Mouse (Mus musculus) lung, embryonic 15.5 days (tissue): ENCODE results near the gene Plxnd1. TPM values are rescaled to one million over a fixed set of nuclear protein-coding genes. Genes with fewer than 3 reads are reported as not detected.

Experiments
- ATAC-seq: fragments of 200-750 bp; cut with Nextera tagmentation; 2 replicates; pipeline ENCODE4 v1.8.0; 2017; ENCODE audit warnings: moderate number of reproducible peaks, borderline replicate concordance; ENCODE audit not compliant: low FRiP score, low TSS enrichment; ENCODE audit errors: extremely low read depth
- H3K27ac ChIP-seq: fragments of 300-500 bp; sonication (generic); 2 replicates; pipeline ENCODE4 v1.5.1; 2015; ENCODE audit warnings: moderate library complexity, mild to moderate bottlenecking, inconsistent platforms
- H3K27me3 ChIP-seq: fragments of 300-500 bp; sonication (generic); 2 replicates; pipeline ENCODE4 v1.6.1; 2015; ENCODE audit warnings: inconsistent platforms
- H3K36me3 ChIP-seq: fragments of 300-500 bp; sonication (generic); 2 replicates; pipeline ENCODE4 v1.6.1; 2015; ENCODE audit warnings: inconsistent platforms
- H3K4me1 ChIP-seq: fragments of 300-500 bp; sonication (generic); 2 replicates; pipeline ENCODE4 v1.6.1; 2015; ENCODE audit warnings: inconsistent platforms
- H3K4me2 ChIP-seq: fragments of 300-500 bp; sonication (generic); 2 replicates; pipeline ENCODE4 v1.6.1; 2015; ENCODE audit warnings: inconsistent platforms, mild to moderate bottlenecking, moderate library complexity
- H3K4me3 ChIP-seq: fragments of 300-500 bp; sonication (generic); 2 replicates; pipeline ENCODE4 v1.5.1; 2015; ENCODE audit warnings: mild to moderate bottlenecking, inconsistent platforms
- H3K9ac ChIP-seq: fragments of 300-500 bp; sonication (generic); 2 replicates; pipeline ENCODE4 v1.6.1; 2015; ENCODE audit warnings: inconsistent platforms
- H3K9me3 ChIP-seq: fragments of 300-500 bp; sonication (generic); 2 replicates; pipeline ENCODE4 v1.6.1; 2016; ENCODE audit warnings: inconsistent platforms
- WGBS: fragments of 180-500 bp; shearing (Covaris S2); methylation state at CpG from one replicate; pipeline ENCODE4 v1.1.7; 2015; 5-methylcytosine and 5-hydroxymethylcytosine counted together
- polyA plus RNA-seq: library from polyadenylated mRNA; unstranded; fragments of >200 nt; fragmentation: Nextera tagmentation; extraction: Ambion mirVana; gene quantifications from 2 replicates; pipeline ENCODE4 v1.2.1, GENCODE M21; 2015

Plxnd1 gene
- polyA plus RNA-seq, 1 experiment from 2014 or later, result 53.5 TPM

DNA sequence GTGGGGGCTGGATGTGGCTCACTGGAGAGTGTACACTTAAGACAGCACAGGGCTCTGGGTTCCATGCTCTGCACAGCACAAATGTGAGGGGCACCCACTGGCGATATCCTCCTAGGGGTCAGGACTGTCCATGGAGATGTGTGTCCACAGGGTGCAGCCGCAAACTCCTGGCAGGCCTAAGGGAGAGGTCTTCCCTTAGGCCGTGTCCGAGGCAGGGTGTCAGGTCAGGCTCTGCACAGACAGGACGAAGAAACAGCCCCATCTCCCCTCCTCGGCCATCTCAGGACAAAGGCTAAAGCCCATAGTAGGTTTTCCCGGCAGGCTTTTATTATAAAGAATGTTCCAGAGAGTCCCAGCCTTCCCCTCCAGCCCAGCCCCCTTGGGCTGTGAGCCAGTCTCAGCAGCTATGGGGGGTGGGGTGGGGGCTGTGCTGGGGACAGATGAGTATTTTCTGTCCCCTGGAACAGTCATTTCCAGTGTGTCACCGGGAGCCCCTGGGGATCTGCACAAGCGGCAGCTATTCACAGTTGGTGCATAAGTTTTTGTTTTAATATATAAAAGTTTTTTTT lies 40.2 kb downstream of the Plxnd1 start:
- ATAC-seq, result no peak
- peak overlapping the region; percentile 65 for H3K27ac ChIP-seq
- H3K27me3 ChIP-seq, result no peaks in the 10 kb centered on the region
- no peak overlapping the region for H3K4me2 ChIP-seq
- H3K9me3 ChIP-seq, result no peaks in the 10 kb centered on the region
- H3K9ac ChIP-seq, result no peak overlapping the region
- peaks cover 27% of the 10 kb centered on the region for H3K36me3 ChIP-seq
- H3K4me3 ChIP-seq, result no peak overlapping the region
- 70% methylated on average over 9 of the region's 9 CpGs for WGBS
- peaks cover 54% of the 10 kb centered on the region for H3K4me1 ChIP-seq

DNA sequence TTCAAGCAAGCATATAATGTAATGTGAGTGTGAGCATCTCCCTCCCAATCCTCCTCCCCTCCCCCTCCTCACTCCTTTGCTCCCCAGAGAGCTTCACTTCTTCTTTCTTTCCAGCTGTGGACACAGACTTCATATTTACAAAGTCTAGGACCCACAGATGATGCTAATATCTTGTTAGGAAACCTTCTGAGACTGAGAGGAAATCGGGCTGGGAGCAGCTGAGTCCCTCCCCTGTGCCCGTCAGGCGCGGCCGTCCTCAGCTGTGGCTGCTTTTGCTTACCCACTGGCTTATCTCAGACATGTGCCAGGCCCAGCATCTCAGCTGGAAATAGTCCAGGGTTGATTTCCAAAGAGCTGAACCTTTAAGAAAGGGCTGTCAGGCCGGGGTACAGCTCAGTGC lies 48.4 kb downstream of the Plxnd1 start:
- no peaks in the 10 kb centered on the region for H3K27me3 ChIP-seq
- no peak overlapping the region for H3K4me2 ChIP-seq
- no peak for ATAC-seq
- no peaks in the 10 kb centered on the region for H3K36me3 ChIP-seq
- no peak overlapping the region for H3K27ac ChIP-seq
- peaks cover 17% of the 10 kb centered on the region for H3K4me1 ChIP-seq
- no peak overlapping the region for H3K9ac ChIP-seq
- 44% methylated on average over 6 of the region's 6 CpGs for WGBS
- H3K4me3 ChIP-seq, result no peak overlapping the region
- no peaks in the 10 kb centered on the region for H3K9me3 ChIP-seq

DNA sequence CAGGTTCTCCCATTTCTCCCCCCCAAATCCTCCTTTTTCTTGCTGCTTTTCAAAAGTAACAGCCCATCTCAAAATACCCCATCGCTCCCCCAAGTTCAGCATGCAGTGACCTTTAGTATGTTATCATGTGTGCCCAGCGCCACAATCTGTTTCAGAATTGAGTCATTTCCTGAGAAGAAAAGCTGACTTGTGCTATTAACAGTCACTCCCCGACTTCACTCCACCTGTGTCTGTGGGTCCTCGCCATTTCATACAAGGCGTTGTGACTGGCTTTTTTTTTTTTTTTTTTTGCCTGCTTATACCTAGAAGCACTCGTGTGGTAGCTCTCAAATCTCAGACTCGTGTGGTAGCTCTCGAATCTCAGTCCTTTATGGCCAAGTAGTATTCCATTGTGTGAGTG lies 49.2 kb downstream of the Plxnd1 start:
- WGBS, result 77% methylated on average over 8 of the region's 8 CpGs
- ATAC-seq, result no peak
- Histone ChIP-seq H3K36me3 (no peaks in the 10 kb centered on the region), H3K27ac (no peak overlapping the region), H3K9me3 (no peaks in the 10 kb centered on the region), H3K4me2 (no peak overlapping the region), H3K9ac (no peak overlapping the region), H3K4me3 (no peak overlapping the region), H3K4me1 (peaks cover 24% of the 10 kb centered on the region), H3K27me3 (no peaks in the 10 kb centered on the region)

DNA sequence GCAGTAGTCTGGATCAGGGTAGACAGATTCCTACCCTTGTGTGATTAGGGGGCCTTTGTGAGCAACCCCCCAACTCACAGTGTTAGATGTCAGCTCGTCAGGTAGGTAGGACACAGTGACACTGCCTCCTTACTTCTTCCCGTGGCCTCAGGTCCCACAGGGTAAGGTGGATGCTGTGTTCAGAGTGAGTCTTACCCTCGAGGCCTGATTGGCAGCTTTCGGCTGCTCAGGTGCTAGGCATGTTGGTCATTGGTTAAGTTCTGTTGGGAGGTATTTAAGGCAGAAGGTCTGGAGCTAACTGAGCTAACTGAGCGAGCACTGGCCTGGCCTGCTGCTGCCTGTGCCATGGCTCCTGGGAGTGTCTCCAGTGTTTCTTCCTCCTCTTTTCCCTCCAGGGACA lies 50.2 kb downstream of the Plxnd1 start, which contains the start of gene H1foo:
Gene H1foo (plus strand): TSS at position 301 of the 400 bp plus-strand sequence.
- no peaks in the 10 kb centered on the region for H3K36me3 ChIP-seq
- peaks cover 24% of the 10 kb centered on the region for H3K4me1 ChIP-seq
- no peaks in the 10 kb centered on the region for H3K9me3 ChIP-seq
- ATAC-seq, result no peak
- H3K27me3 ChIP-seq, result no peaks in the 10 kb centered on the region
- H3K4me2 ChIP-seq, result no peak within 1 kb of the TSS
- H3K27ac ChIP-seq, result no peak within 1 kb of the TSS
- no peak within 1 kb of the TSS for H3K4me3 ChIP-seq
- H3K9ac ChIP-seq, result no peak within 1 kb of the TSS
- 83% methylated on average over 5 of the region's 5 CpGs for WGBS

DNA sequence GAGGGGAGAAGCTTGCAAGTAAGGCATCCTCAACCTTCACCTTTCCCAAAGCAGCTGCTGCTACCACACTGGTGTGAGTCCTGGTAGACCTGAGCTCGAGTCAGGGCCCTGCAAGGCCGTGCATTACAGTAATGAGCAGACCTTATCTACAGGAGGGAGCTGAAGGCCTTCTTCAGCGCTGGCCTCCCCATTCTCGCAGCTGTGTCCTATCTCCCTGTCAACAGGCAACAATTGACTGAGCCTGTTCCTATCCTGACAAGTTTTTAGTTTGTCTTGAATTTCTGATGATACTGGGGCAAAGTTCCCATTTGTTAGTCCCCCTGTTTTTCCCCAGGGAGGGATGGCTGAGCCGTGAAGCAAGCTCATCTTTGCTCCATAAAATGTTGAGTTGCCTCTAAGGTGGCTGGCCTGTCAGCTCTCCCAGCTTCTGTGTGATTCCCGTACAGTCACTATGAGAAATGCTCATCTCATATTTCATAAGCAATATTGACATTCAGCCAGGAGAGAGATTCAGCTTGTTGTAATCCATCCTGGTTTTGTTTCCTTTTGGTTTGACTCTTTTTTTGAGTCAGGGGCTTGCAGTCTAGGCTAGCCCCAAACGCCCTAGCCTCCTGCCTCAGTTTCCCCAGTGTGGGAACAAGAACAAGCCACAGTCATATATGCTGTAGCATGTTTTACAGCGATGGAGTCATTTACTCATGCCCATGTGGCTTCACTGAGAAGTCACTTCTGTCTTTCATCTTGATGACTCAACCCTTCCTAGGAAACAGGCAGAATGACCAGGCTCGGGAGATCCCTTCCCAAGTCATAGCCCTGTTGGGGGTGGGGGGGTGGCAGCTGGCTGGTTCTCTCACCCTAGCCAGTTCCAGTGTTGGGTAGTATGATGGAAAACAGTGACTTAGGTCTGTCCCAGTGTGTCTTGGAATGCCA lies 51.0 kb downstream of the Plxnd1 start:
- Histone ChIP-seq H3K9ac (no peak overlapping the region), H3K4me2 (no peak overlapping the region), H3K27ac (no peak overlapping the region), H3K36me3 (no peaks in the 10 kb centered on the region), H3K9me3 (no peaks in the 10 kb centered on the region), H3K4me3 (no peak overlapping the region), H3K4me1 (peaks cover 24% of the 10 kb centered on the region), H3K27me3 (no peaks in the 10 kb centered on the region)
- 52% methylated on average over 9 of the region's 9 CpGs for WGBS
- no peak for ATAC-seq

DNA sequence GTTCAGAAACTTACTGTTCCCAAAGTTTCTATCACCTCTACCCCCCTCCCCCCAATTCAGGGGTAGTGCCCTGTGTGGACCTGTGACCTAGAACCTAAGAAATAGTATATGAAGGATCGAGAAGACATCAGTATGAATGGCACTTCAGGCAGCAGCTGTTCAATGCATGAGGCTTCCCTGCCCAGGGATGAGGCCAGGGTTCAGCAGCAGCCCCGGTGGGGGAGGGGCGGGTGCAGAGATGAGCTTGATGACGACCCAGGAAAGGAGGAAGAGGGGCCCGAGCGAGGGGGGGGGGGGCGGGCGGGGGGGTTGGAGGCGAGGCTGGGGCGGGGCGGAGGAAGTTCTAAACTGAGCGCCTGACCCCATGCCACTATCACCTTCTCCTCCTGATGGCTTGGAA lies 53.7 kb downstream of the Plxnd1 start:
- Histone ChIP-seq H3K27me3 (no peaks in the 10 kb centered on the region), H3K4me2 (no peak overlapping the region), H3K9ac (no peak overlapping the region), H3K27ac (no peak overlapping the region), H3K4me3 (no peak overlapping the region), H3K36me3 (no peaks in the 10 kb centered on the region), H3K4me1 (peaks cover 24% of the 10 kb centered on the region), H3K9me3 (no peaks in the 10 kb centered on the region)
- WGBS, result 9% methylated on average over 8 of the region's 12 CpGs
- no peak; the same call in 1 of the 2 replicates for ATAC-seq

DNA sequence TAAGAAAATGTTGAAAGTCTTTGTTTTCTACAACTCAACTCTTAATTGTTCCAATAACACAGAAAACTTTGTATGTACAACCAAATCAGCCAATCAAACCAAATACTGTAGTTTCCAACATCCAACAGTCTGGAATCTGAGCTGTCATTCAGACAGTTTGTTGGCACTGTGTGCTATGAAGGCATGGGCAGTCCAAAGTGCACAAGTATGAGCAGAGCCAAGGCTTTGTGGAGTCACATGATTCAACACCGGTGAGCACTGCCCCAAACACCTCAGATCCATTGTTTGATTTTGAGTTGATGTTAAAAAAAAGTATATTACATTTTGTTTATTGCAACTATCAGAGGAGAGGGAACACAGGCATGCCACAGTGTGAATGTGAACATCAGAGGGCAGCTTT lies 54.2 kb downstream of the Plxnd1 start:
- WGBS, result 53% methylated on average over 1 of the region's 1 CpGs
- no peak overlapping the region for H3K4me3 ChIP-seq
- no peaks in the 10 kb centered on the region for H3K36me3 ChIP-seq
- no peak for ATAC-seq
- no peak overlapping the region for H3K27ac ChIP-seq
- no peak overlapping the region for H3K9ac ChIP-seq
- H3K4me1 ChIP-seq, result peaks cover 24% of the 10 kb centered on the region
- H3K4me2 ChIP-seq, result no peak overlapping the region
- no peaks in the 10 kb centered on the region for H3K27me3 ChIP-seq
- no peaks in the 10 kb centered on the region for H3K9me3 ChIP-seq

DNA sequence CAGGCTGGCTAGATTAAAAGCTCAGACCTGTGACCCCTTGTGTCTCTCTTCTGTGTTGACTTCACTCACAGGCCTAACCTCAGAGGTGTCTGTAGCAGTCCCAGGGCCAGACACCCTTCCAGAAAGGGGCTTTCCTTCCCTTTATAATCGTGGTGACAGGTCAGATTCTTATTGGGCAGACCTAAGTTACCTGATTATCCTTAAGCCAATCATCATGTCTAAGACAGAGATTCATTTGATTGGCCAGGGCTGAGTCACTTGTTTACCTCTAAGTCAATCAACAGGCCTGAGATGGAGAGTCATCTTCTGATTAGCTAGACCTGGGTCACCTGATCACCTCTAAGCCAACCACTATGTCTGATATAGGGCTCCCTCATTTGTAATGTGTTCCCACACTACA lies 56.0 kb downstream of the Plxnd1 start:
- 54% methylated on average over 1 of the region's 1 CpGs for WGBS
- H3K27me3 ChIP-seq, result no peaks in the 10 kb centered on the region
- peaks cover 22% of the 10 kb centered on the region for H3K4me1 ChIP-seq
- no peaks in the 10 kb centered on the region for H3K9me3 ChIP-seq
- no peak overlapping the region for H3K9ac ChIP-seq
- H3K36me3 ChIP-seq, result no peaks in the 10 kb centered on the region
- H3K4me3 ChIP-seq, result no peak overlapping the region
- H3K27ac ChIP-seq, result no peak overlapping the region
- no peak for ATAC-seq
- no peak overlapping the region for H3K4me2 ChIP-seq

DNA sequence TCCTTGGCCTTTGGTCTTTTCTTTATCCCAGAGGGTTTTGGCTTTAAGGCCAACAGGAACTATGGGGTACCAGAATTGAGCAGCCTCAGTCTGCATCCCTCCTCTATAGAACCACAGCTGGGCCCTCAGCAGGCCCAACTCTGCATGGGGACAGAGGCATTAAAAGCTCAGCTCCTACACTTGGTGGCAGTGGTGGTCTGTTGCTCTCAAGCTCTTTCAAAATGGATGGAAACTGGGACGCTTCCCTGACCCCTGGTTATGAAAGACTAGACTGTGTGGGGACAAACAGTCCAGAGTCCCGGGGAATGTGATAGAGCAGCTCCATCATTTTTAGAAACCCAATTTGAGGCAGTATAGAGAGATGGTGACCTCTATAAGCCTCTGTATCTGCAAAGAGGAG lies 56.8 kb downstream of the Plxnd1 start:
- H3K27me3 ChIP-seq, result no peaks in the 10 kb centered on the region
- 78% methylated on average over 2 of the region's 2 CpGs for WGBS

DNA sequence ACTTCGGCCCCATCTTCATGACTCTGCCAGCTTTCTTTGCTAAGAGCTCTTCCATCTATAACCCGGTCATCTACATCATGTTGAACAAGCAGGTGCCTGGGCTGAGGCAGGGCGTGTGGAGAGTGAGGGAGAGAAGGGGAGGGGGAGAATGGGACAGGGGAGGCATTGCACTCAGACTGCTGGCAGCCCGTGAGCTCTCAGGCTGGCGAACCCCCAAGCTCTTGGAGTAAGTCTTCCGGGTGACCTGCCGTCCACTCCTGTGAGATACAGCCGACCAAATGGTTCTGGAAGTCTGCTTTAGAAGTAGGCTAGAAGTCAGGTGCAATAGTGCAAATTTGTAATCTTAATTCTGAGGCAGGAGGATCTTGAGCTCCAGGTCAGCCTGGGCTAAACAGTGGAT lies 59.3 kb downstream of the Plxnd1 start:
- no peak for ATAC-seq
- WGBS, result 76% methylated on average over 8 of the region's 8 CpGs
- Histone ChIP-seq H3K4me3 (no peak overlapping the region), H3K9me3 (no peaks in the 10 kb centered on the region), H3K27ac (no peak overlapping the region), H3K4me2 (no peak overlapping the region), H3K36me3 (no peaks in the 10 kb centered on the region), H3K9ac (no peak overlapping the region), H3K4me1 (no peaks in the 10 kb centered on the region), H3K27me3 (no peaks in the 10 kb centered on the region)

More for the DNA sequence above, 56.8 kb downstream of the Plxnd1 start:
- H3K9ac ChIP-seq, result no peak overlapping the region
- H3K4me3 ChIP-seq, result no peak overlapping the region
- H3K36me3 ChIP-seq, result no peaks in the 10 kb centered on the region
- no peak for ATAC-seq
- H3K4me1 ChIP-seq, result peaks cover 16% of the 10 kb centered on the region
- H3K27ac ChIP-seq, result no peak overlapping the region
- no peak overlapping the region for H3K4me2 ChIP-seq
- no peaks in the 10 kb centered on the region for H3K9me3 ChIP-seq

DNA sequence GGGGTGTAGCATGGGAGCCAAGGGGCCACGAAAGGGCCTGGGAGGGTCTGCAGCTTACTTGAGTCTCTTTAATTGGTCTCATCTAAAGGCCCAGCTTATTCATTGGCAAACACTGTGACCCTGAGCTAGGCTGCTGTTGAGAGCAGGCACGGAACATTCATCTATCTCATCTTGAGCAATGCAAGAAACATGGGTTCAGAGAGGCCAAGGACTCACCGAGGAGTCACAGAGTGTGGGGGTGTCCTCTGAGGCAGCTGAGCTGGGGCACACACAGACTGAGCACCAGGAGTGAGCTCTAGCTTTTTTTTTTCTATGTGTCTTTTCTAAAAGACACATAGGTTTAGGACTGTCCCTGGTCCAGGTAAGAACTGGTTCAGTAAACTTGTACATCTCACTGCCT lies 62.4 kb downstream of the Plxnd1 start:
- ATAC-seq, result no peak
- Histone ChIP-seq H3K36me3 (no peaks in the 10 kb centered on the region), H3K4me3 (no peak overlapping the region), H3K9ac (no peak overlapping the region), H3K9me3 (no peaks in the 10 kb centered on the region), H3K4me2 (no peak overlapping the region), H3K27me3 (no peaks in the 10 kb centered on the region), H3K4me1 (peaks cover 7% of the 10 kb centered on the region; the same call in 1 of the 2 replicates), H3K27ac (no peak overlapping the region)
- 78% methylated on average over 3 of the region's 3 CpGs for WGBS

DNA sequence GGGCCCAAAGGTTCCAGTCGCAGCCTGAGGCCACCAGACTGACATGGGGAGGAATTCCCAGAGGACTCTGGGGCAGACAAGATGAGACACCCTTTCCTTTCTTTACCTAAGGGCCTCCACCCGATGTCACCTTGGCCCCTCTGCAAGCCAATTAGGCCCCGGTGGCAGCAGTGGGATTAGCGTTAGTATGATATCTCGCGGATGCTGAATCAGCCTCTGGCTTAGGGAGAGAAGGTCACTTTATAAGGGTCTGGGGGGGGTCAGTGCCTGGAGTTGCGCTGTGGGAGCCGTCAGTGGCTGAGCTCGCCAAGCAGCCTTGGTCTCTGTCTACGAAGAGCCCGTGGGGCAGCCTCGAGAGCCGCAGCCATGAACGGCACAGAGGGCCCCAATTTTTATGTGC lies 63.2 kb downstream of the Plxnd1 start, which contains the start of gene Rho:
Gene Rho (plus strand): TSS at position 110 of the 400 bp plus-strand sequence.
- H3K4me3 ChIP-seq, result no peak within 1 kb of the TSS
- H3K4me2 ChIP-seq, result no peak within 1 kb of the TSS
- H3K9ac ChIP-seq, result no peak within 1 kb of the TSS
- H3K9me3 ChIP-seq, result no peaks in the 10 kb centered on the region
- WGBS, result 87% methylated on average over 14 of the region's 14 CpGs
- peaks cover 7% of the 10 kb centered on the region; the same call in 1 of the 2 replicates for H3K4me1 ChIP-seq
- no peak within 1 kb of the TSS for H3K27ac ChIP-seq
- no peaks in the 10 kb centered on the region for H3K36me3 ChIP-seq
- ATAC-seq, result no peak
- no peaks in the 10 kb centered on the region for H3K27me3 ChIP-seq
